Mouse (Mus musculus): ENCODE data around the gene Aldh1b1.

Gene Aldh1b1

GRCm38 (mm10) chr4:45785959-45786358 is 12.9 kb upstream of the Aldh1b1 start:
- no peak for DNase-seq

- no peak for DNase-seq
These were observed 12.1 kb upstream of the Aldh1b1 start for GRCm38 (mm10) chr4:45786674-45787073.

- DNase-seq, result no peak
These were observed 10.3 kb upstream of the Aldh1b1 start for GRCm38 (mm10) chr4:45788446-45789081.

- DNase-seq, result no peak
These were observed 9.4 kb upstream of the Aldh1b1 start for GRCm38 (mm10) chr4:45789263-45789958.

- DNase-seq, result no peak
These were observed 8.8 kb upstream of the Aldh1b1 start for GRCm38 (mm10) chr4:45790018-45790417.

GRCm38 (mm10) chr4:45795191-45795811 is 3.5 kb upstream of the Aldh1b1 start:
- DNase-seq, result peak in 1 of 2 experiments; percentile 32

- DNase-seq, result no peak
These were observed 2.1 kb upstream of the Aldh1b1 start for GRCm38 (mm10) chr4:45796760-45797159.

- DNase-seq, result no peak
These were observed 1.2 kb downstream of the Aldh1b1 start for GRCm38 (mm10) chr4:45799956-45800537.

- DNase-seq, result no peak
These were observed 4.1 kb downstream of the Aldh1b1 start for GRCm38 (mm10) chr4:45802900-45803299.

GRCm38 (mm10) chr4:45808034-45808433 is 9.2 kb downstream of the Aldh1b1 start:
- DNase-seq, result no peak

- no peak for DNase-seq
These were observed 12.4 kb downstream of the Aldh1b1 start for GRCm38 (mm10) chr4:45811250-45811649.

GRCm38 (mm10) chr4:45815542-45815941 is 16.7 kb downstream of the Aldh1b1 start:
- DNase-seq, result peak in 1 of 2 experiments; percentile 37

- DNase-seq, result no peak
These were observed 20.0 kb downstream of the Aldh1b1 start for GRCm38 (mm10) chr4:45818814-45819207.

GRCm38 (mm10) chr4:45819208-45819931 is 20.5 kb downstream of the Aldh1b1 start:
- no peak for DNase-seq

GRCm38 (mm10) chr4:45820074-45820830 is 21.4 kb downstream of the Aldh1b1 start:
- peak; percentile 15 to 60 for DNase-seq

- no peak for DNase-seq
These were observed 23.2 kb downstream of the Aldh1b1 start for GRCm38 (mm10) chr4:45821995-45822394.

GRCm38 (mm10) chr4:45822781-45823575 is 24.2 kb downstream of the Aldh1b1 start:
- no peak for DNase-seq

GRCm38 (mm10) chr4:45824049-45824760 is 25.4 kb downstream of the Aldh1b1 start:
- DNase-seq, result no peak

GRCm38 (mm10) chr4:45824761-45825556 is 26.1 kb downstream of the Aldh1b1 start:
- no peak for DNase-seq
